Mouse (Mus musculus) T-helper 2 cell (primary cell): ENCODE results near the gene Prkag3.

Experiments used
- in situ Hi-C: fragments of 300-600 bp; cut with MboI, MseI; formaldehyde crosslinking; loops from one replicate; pipeline ENCODE4 v1.15.1; 2025; ENCODE audit warnings: high pct_unique_total_duplicates

Prkag3 gene

DNA sequence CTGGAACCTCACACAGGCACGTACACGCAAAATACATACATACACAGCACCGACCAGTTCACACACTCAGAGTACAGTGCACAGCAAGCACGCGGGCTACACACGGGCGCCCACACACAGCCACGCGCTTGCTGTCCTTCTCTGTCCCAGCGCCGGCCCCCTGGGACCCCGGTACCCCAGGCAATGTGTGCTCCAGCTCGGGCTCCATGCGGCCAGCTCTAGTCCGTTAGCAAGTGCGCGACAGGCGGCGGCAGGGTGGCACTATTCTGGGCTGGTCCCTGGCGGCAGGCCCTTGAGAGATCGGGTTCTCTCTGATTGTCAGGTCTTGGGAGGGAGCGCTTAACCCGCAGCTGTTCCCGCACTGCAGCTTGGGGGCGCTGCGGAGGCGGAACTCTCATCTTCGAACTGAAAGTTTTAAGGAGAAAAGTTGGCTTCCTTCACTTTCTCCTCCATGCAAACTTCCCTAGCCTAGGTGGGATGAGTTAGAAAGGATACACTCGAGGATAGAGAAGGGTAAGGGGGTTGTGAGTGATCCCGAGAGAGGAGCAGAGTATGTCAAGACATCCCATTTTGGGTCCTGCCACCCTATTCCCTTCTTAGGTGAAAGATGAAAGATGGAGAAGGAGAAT lies at the start of gene Prkag3:
Gene Prkag3, minus strand, starts transcription at position 579 of the 629 bp plus-strand sequence.
- in situ Hi-C loops: no loop called here

- in situ Hi-C loops: no loop called here
Observed at GRCm38 (mm10) chr1:74797459-74797858, 48.4 kb upstream of the Prkag3 start.

- in situ Hi-C loops: no loop called here
Observed at GRCm38 (mm10) chr1:74795145-74795529, 46.1 kb upstream of the Prkag3 start.

- in situ Hi-C loops: no loop called here
Observed at GRCm38 (mm10) chr1:74794487-74795144, 45.6 kb upstream of the Prkag3 start.

GRCm38 (mm10) chr1:74792831-74793660 lies 44.0 kb upstream of the Prkag3 start:
- in situ Hi-C loops: no loop called here

DNA sequence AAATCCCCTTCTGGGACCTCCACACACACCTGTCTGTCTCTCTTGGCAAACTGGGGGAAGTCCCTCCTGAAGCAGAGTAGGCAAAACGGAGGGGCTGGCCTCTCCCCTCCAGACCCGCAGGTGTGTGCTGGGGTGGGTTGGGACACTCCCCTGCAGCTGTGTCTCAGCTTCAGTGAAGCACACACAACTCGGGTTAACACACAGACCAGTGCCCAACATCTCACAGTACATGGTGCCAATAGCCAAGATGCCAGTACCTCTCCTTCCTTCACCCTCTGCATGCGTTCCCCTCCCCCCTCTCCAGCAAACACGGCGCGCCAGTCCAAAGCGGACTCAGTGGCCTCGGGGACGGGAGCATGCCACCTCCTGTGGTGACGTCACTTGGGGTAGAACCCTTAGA lies 42.2 kb upstream of the Prkag3 start, which contains the start of gene Wnt10a:
Gene Wnt10a, plus strand, starts transcription at position 268 of the 400 bp plus-strand sequence.
- in situ Hi-C loops: no loop called here

DNA sequence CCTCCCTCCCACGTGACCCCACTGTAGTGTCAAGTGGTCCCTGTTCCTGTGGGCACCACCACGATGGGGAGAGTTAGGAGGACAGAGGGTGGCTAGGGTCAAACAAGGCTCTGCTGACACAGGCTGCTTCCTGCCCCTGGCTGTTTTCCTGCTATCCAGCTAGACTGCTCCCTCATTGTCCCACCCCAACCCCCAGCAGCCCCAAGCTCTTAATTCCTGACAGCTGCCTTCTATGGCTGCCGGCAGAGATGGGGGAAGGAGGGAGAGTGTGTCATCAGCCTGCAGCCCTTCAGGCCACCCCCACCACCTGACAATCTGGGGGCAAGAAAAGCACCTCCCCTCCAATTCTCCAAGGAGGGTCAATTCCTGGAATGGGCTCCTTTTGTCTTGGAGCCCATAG lies 41.1 kb upstream of the Prkag3 start:
- in situ Hi-C loops: no loop called here

- in situ Hi-C loops: no loop called here
Observed at GRCm38 (mm10) chr1:74788603-74789176, 39.7 kb upstream of the Prkag3 start.

DNA sequence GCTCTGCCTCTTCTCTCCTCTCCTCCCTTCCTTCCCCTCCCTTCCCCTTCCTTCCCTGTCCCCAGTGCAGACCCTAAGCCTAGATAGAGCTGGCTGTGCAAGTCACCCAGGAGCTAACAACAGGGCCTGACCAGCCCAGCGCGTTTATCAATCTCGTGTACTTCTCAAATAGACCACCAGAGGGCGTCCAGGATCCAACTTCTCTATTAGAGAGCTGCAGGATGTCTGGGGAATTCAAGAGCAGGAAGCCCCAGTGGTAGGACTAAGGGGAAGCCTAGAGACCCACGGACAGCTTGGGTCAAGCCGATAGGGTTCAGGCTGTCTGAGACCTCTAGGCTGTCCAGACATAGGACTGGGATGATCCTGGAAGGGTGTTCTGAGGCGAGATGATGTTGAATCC lies 38.8 kb upstream of the Prkag3 start:
- in situ Hi-C loops: no loop called here

- in situ Hi-C loops: no loop called here
Observed at GRCm38 (mm10) chr1:74784041-74784759, 35.2 kb upstream of the Prkag3 start.

DNA sequence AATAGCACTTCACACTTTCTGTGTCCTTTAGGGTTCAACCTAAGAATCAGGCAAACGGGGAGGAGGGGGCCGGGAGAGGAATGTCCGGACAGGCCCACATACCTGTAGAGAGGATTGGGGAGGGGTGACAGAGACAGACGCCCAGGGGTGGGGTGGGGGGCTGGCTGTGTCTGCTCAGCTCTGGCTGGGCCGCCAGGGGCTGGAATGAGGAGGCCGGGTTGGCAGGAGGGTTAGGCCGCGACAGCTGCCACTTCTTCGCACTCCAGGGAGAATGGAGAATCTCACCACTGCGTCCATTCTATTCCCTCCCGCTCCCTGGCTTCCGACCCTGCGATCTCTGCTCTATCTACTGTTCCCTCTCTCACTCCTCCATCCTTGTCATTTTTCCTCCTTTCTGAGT lies 34.5 kb upstream of the Prkag3 start:
- in situ Hi-C loops: no loop called here

DNA sequence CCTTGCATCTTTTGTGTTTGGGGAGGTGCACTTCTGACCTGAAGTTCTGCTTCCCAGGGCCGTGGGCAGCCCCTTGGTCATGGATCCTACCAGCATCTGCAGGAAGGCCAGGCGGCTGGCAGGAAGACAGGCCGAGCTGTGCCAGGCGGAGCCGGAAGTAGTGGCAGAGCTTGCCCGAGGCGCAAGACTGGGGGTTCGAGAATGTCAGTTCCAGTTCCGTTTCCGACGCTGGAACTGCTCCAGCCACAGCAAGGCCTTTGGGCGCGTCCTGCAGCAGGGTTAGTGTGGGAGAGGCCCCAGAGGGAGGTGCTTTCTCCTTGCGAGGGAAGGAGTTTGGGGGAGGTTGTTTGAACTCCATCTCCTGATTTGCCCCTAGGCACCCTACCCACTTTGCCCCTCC lies 33.0 kb upstream of the Prkag3 start:
- in situ Hi-C loops: no loop called here

- in situ Hi-C loops: no loop called here
Observed at GRCm38 (mm10) chr1:74778934-74779486, 30.0 kb upstream of the Prkag3 start.

GRCm38 (mm10) chr1:74775816-74776215 lies 26.8 kb upstream of the Prkag3 start:
- in situ Hi-C loops: no loop called here

DNA sequence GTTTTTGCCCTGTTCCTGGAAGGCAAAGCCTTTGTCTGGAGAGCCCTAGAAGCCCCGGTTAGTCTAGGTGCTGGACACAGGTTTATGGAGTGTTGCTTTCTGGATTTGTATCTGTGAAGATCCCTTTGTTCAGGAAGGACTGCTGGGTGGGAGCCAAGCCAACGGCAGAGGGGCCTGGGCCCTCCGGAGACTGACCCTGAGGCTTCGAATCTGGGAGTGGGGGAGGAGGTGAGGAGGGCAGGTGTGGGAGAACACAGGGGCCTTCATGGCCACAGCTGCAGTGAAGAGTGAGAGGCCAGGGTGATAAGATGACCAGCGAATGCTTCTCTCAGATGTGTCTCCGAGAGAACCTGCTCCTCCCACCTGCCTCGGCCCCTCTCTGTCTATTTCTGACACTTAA lies 25.0 kb upstream of the Prkag3 start:
- in situ Hi-C loops: no loop called here

GRCm38 (mm10) chr1:74773136-74773535 lies 24.1 kb upstream of the Prkag3 start:
- in situ Hi-C loops: no loop called here

DNA sequence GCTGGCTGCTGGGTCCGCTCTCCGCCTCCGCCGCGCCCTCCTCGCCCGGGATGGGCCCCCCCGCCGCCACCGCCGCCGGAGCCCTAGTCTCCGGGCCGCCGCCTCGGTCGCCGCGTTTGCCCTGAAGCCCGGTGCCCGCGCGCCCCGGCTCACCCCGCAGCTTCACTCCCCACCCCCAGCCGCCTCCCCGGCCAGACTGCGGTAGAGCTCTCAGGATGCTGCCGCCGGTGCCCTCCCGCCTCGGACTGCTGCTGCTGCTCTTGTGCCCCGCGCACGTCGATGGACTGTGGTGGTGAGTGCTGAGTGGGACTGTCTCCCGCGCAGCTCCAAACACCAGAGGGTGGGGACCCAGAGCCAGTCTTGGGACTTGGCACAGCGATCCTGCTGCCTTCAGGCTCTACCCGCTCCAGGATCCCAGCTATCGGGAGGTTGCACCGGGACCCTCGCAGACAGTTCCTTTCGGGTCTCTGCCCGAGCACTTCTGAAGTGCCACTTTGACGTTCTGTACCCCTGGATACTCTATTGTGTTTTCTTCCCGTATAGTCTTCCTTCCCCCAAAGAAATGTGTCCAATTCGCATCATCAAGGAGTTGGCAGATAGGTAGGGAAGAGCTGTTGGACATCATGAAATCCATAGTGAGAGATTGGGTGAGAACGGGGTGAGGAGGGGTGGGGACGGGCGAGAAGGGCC lies 23.1 kb upstream of the Prkag3 start:
- in situ Hi-C loops: no loop called here

- in situ Hi-C loops: no loop called here
Observed at GRCm38 (mm10) chr1:74771845-74771930, 22.7 kb upstream of the Prkag3 start, which contains the start of gene Wnt6. Gene Wnt6, plus strand, starts transcription at chr1:74771892.

DNA sequence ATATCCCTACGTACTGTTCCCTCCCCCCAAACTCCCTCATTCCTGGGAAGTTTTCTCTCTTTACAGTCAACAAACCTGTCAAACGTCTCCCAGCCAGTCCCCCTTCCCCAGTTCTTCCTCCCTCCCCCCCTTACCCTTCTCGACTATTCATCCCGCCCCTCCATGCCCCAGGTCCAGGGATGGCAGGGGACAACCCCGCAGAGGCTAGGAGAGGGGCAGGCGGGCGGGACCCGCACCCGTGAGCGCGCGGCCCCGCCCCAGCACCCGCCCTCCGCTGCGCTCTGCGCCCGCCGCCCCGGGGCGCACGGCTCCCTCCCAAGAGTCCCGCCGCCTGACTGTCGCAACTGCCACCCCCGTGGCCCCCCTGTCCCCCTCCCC lies 22.4 kb upstream of the Prkag3 start:
- in situ Hi-C loops: no loop called here

- in situ Hi-C loops: no loop called here
Observed at GRCm38 (mm10) chr1:74770727-74771466, 21.9 kb upstream of the Prkag3 start.

- in situ Hi-C loops: loop anchor here (10.0 kb wide), 1 partner anchor 292 kb away; no protein-coding TSS in a partner anchor
Observed at GRCm38 (mm10) chr1:74763081-74763480, 14.1 kb upstream of the Prkag3 start.
